ENCODE assay signal across 9 mouse cellular contexts in the genomic region with DNA sequence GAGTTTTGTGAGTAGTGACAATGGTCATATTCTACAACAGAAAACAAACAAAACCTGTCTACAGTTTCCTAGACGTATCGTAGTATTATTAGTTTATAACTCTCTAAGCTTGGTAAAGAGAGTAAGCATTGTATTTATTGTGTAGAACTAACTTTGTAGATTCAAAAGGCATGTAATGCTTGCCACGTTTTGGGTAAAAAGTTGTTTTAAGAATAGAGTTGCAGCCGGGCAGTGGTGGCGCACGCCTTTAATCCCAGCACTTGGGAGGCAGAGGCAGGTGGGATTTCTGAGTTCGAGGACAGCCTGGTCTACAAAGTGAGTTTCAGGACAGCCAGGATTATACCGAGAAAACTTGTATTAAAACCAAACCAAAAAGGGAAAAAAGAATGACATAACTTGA. TPM values are rescaled to one million over a fixed set of nuclear protein-coding genes. Genes with fewer than 3 reads are reported as not detected.
DNase-seq lines count a peak whose midpoint lies in the region; ATAC-seq and TF ChIP-seq lines count a peak whose summit lies in the region.
"Had no signal": no experiment of that assay in that cellular context is flagged by ENCODE, and none has a peak within 500 bp of the region (broad histone marks: within the 10 kb centered on the region; RNA-seq: fewer than 3 reads in every experiment).

No protein-coding gene starts in this region.

- peaks cover 5% of the 10 kb centered on the region; the same call in 1 of the 2 replicates for H3K4me1 ChIP-seq in heart, embryonic 10.5 days
- peaks cover 9% of the 10 kb centered on the region for H3K4me1 ChIP-seq in forebrain, embryonic 10.5 days
- H3K4me1 ChIP-seq in liver, embryonic 11.5 days (replicated peaks; ENCODE audit: control insufficient read depth, insufficient read depth, low read length): peaks cover 6% of the 10 kb centered on the region

- DNase-seq in heart, embryonic 10.5 days (ENCODE audit: low spot score): no peak
- no peak for DNase-seq in heart, postnatal 10 days
- DNase-seq in forebrain, embryonic 10.5 days (ENCODE audit: extremely low spot score, low spot score): no peak
- no peak for DNase-seq in liver, embryonic 11.5 days (ENCODE audit: low spot score)
- DNase-seq in Muller cell, postnatal 12 days (ENCODE audit: inconsistent ontology term): no peak
- DNase-seq in spleen, postnatal 14 days (ENCODE audit: low spot score in 2 of 2): no peak
- DNase-seq in left cerebral cortex, postnatal 25 days (ENCODE audit: low spot score in 2 of 2): no peak
- DNase-seq: gastrocnemius, postnatal 25 days had no signal

- no peak for TF ChIP-seq CTCF in C2C12 (IDR thresholded peaks at IDR 0.05; ENCODE audit: control insufficient read depth, insufficient read depth, insufficient read length)

- peaks cover 56% of the 10 kb centered on the region for H3K79me2 ChIP-seq in C2C12 (ENCODE audit: control insufficient read depth, insufficient read depth)

- peak overlapping the region; percentile 92; the same call in 1 of the 2 replicates for H3K27ac ChIP-seq in heart, embryonic 10.5 days
- H3K27ac ChIP-seq in forebrain, embryonic 10.5 days: peak overlapping the region; percentile 91
- H3K27ac ChIP-seq in liver, embryonic 11.5 days (ENCODE audit: low read depth, low read length): no peak overlapping the region

- H3K9me3 ChIP-seq in heart, embryonic 10.5 days: no peaks in the 10 kb centered on the region
- H3K9me3 ChIP-seq in forebrain, embryonic 10.5 days: no peaks in the 10 kb centered on the region
- no peaks in the 10 kb centered on the region for H3K9me3 ChIP-seq in liver, embryonic 11.5 days (ENCODE audit: control insufficient read depth, low read length)

- peak overlapping the region; percentile 80 for H3K9ac ChIP-seq in liver, embryonic 11.5 days (ENCODE audit: low read depth, low read length)

- intact Hi-C loops in heart, postnatal 10 days (cut with DNase I): loop anchor here (1.0 to 2.0 kb wide), 2 partner anchors 21 to 57 kb away; no protein-coding TSS in a partner anchor
- intact Hi-C loops in left cerebral cortex, postnatal 25 days (cut with DNase I): loop anchor here (2.0 kb wide), 1 partner anchor 59 kb away; a partner anchor contains a TSS

- peak overlapping the region; percentile 35 for H3ac ChIP-seq in C2C12 (ENCODE audit: control insufficient read depth, insufficient read length, low read depth)

- ATAC-seq in liver, embryonic 11.5 days (replicated peaks; ENCODE audit: low FRiP score): no peak

- peak overlapping the region; percentile 97 for H3K4me3 ChIP-seq in heart, embryonic 10.5 days
- H3K4me3 ChIP-seq in C2C12 (ENCODE audit: insufficient read depth, poor library complexity, severe bottlenecking): peak overlapping the region; percentile 86
- peak overlapping the region; percentile 83 for H3K4me3 ChIP-seq in forebrain, embryonic 10.5 days
- peak overlapping the region; percentile 80 for H3K4me3 ChIP-seq in liver, embryonic 11.5 days (ENCODE audit: low read depth, low read length)

- H3K79me3 ChIP-seq in C2C12 (ENCODE audit: low read depth): peaks cover 50% of the 10 kb centered on the region

- H3K4me2 ChIP-seq in liver, embryonic 11.5 days: peak overlapping the region; percentile 70

- peaks cover 18% of the 10 kb centered on the region for H3K36me3 ChIP-seq in heart, embryonic 10.5 days
- H3K36me3 ChIP-seq in C2C12 (ENCODE audit: control insufficient read depth, insufficient read depth): peaks cover 32% of the 10 kb centered on the region
- H3K36me3 ChIP-seq in forebrain, embryonic 10.5 days (replicated peaks): peaks cover 38% of the 10 kb centered on the region
- H3K36me3 ChIP-seq in liver, embryonic 11.5 days (ENCODE audit: control insufficient read depth, insufficient read depth, low read length): peaks cover 6% of the 10 kb centered on the region

- 16% methylated on average over 8 of the region's 8 CpGs for WGBS in heart, embryonic 10.5 days
- WGBS in forebrain, embryonic 10.5 days: 18% methylated on average over 8 of the region's 8 CpGs
- 8% methylated on average over 8 of the region's 8 CpGs for WGBS in liver, embryonic 11.5 days

- no peaks in the 10 kb centered on the region for H3K27me3 ChIP-seq in heart, embryonic 10.5 days (ENCODE audit: insufficient read depth, poor library complexity, severe bottlenecking)
- no peaks in the 10 kb centered on the region for H3K27me3 ChIP-seq in C2C12 (ENCODE audit: control insufficient read depth, insufficient read depth, insufficient read length)
- no peaks in the 10 kb centered on the region for H3K27me3 ChIP-seq in forebrain, embryonic 10.5 days (ENCODE audit: poor library complexity, severe bottlenecking)
- H3K27me3 ChIP-seq in liver, embryonic 11.5 days (replicated peaks; ENCODE audit: control insufficient read depth, insufficient read depth, low read length): no peaks in the 10 kb centered on the region

TF ChIP-seq in C2C12, 6 proteins besides CTCF, POLR2A, EP300 and RAD21:
- TF ChIP-seq CEBPB (IDR thresholded peaks at IDR 0.05; ENCODE audit: low read depth) (no peak), FOSL1 (IDR thresholded peaks at IDR 0.05; ENCODE audit: insufficient read depth, low read length, poor library complexity, severe bottlenecking) (no peak)

RNA-seq across cellular contexts. Expression of a gene that starts 22.4 kb away (rescaled TPM):
- polyA plus RNA-seq in heart, embryonic 10.5 days (2016; fragmentation: Nextera tagmentation; extraction: Ambion mirVana): 33.7 and 44.5 TPM in 2 replicates
- total RNA-seq in heart, postnatal 10 days (2021): 10 to 100 TPM in 1 of 2 experiments, 1 to 10 TPM in 1; 7.7 to 11.7 TPM
- 38.3 TPM for polyA plus RNA-seq in C2C12 (2012; fragmentation: generic; extraction: Trizol)
- polyA plus RNA-seq in forebrain, embryonic 10.5 days (2016; fragmentation: Nextera tagmentation; extraction: Ambion mirVana): 68.4 and 69.2 TPM in 2 replicates
- 71.3 and 74.7 TPM in 2 replicates for polyA plus RNA-seq in liver, embryonic 11.5 days (2014; fragmentation: Nextera tagmentation; extraction: Ambion mirVana)
- total RNA-seq in left cerebral cortex, postnatal 25 days (2021): 10 to 100 TPM; 16.2 to 16.4 TPM

RNA-seq across cellular contexts. Expression of a gene that starts 22.6 kb away (rescaled TPM):
- polyA plus RNA-seq in heart, embryonic 10.5 days (2016; fragmentation: Nextera tagmentation; extraction: Ambion mirVana): 13.5 and 14.5 TPM in 2 replicates
- 1 to 10 TPM; 5.9 to 7.6 TPM for total RNA-seq in heart, postnatal 10 days (2021)
- 4.8 TPM for polyA plus RNA-seq in C2C12 (2012; fragmentation: generic; extraction: Trizol)
- 15.0 and 15.5 TPM in 2 replicates for polyA plus RNA-seq in forebrain, embryonic 10.5 days (2016; fragmentation: Nextera tagmentation; extraction: Ambion mirVana)
- polyA plus RNA-seq in liver, embryonic 11.5 days (2014; fragmentation: Nextera tagmentation; extraction: Ambion mirVana): 16.1 and 18.6 TPM in 2 replicates
- 10 to 100 TPM; 22.7 to 27.1 TPM for total RNA-seq in left cerebral cortex, postnatal 25 days (2021)

RNA-seq across cellular contexts. Expression of a gene that starts 58.2 kb away (rescaled TPM):
- polyA plus RNA-seq in heart, embryonic 10.5 days (2016; fragmentation: Nextera tagmentation; extraction: Ambion mirVana): 71.7 and 72.4 TPM in 2 replicates
- 10 to 100 TPM; 94.1 to 94.8 TPM for total RNA-seq in heart, postnatal 10 days (2021)
- 30.4 TPM for polyA plus RNA-seq in C2C12 (2012; fragmentation: generic; extraction: Trizol)
- polyA plus RNA-seq in forebrain, embryonic 10.5 days (2016; fragmentation: Nextera tagmentation; extraction: Ambion mirVana): 55.1 and 60.6 TPM in 2 replicates
- 27.4 and 30.2 TPM in 2 replicates for polyA plus RNA-seq in liver, embryonic 11.5 days (2014; fragmentation: Nextera tagmentation; extraction: Ambion mirVana)
- total RNA-seq in left cerebral cortex, postnatal 25 days (2021): 100 to 1,000 TPM; 415 to 417 TPM
